Mouse (Mus musculus) lung, adult 2 months (tissue): ENCODE data around the gene Izumo1. TPM values are rescaled to one million over a fixed set of nuclear protein-coding genes. Genes with fewer than 3 reads are reported as not detected.

Source experiments
- DNase-seq: peaks from one replicate; pipeline ENCODE4 v3.0.0; 2022
- H3K4me1 ChIP-seq: fragments of 200-500 bp; 2 replicates; pipeline ENCODE4 v1.6.1; 2011; ENCODE audit warnings: low read length; ENCODE audit not compliant: control insufficient read depth, insufficient read depth
- H3K4me3 ChIP-seq: fragments of 200-500 bp; replicated peaks from 2 replicates; pipeline ENCODE3; 2011; ENCODE audit warnings: low read depth, mild to moderate bottlenecking, control low read depth, low read length; ENCODE audit errors: extremely low read depth
- CTCF ChIP-seq: fragments of 200-500 bp; IDR thresholded peaks from 2 replicates; pipeline ENCODE4 v1.5.1; 2011; ENCODE audit warnings: mild to moderate bottlenecking, low read length, control low read depth; ENCODE audit not compliant: insufficient read depth
- POLR2A ChIP-seq: fragments of 200-500 bp; IDR thresholded peaks from 2 replicates; pipeline ENCODE4 v1.6.1; 2011; ENCODE audit warnings: low read depth, mild to moderate bottlenecking, control low read depth, low read length, borderline replicate concordance; ENCODE audit errors: extremely low read depth
- WGBS: fragments of 180-500 bp; shearing (Covaris S2); methylation state at CpG from one replicate; pipeline ENCODE4 v1.1.7; 2018; 5-methylcytosine and 5-hydroxymethylcytosine counted together
- polyA plus RNA-seq: library from polyadenylated mRNA; depleted of rRNA; stranded (reverse); fragments of >200 nt; gene quantifications from 2 replicates; pipeline ENCODE4 v1.2.3, GENCODE M21; 2012

Gene Izumo1
- polyA plus RNA-seq, 1 experiment = 1.7 TPM

- DNase-seq = no peak
- Histone ChIP-seq H3K4me3 (no peak overlapping the region), H3K4me1 (peaks cover 14% of the 10 kb centered on the region)
- TF ChIP-seq POLR2A (no peak), CTCF (no peak)
- 63% methylated on average over 19 of the region's 19 CpGs for WGBS
Observed at GRCm38 (mm10) chr7:45640191-45640957, 18.8 kb downstream of the Izumo1 start.

- H3K4me3 ChIP-seq = peak overlapping the region; percentile 35
- no peak for TF ChIP-seq POLR2A
- no peak for TF ChIP-seq CTCF
- peaks cover 12% of the 10 kb centered on the region for H3K4me1 ChIP-seq
- DNase-seq = no peak
- 23% methylated on average over 17 of the region's 17 CpGs for WGBS
Observed at GRCm38 (mm10) chr7:45641391-45642040, 19.9 kb downstream of the Izumo1 start.

- Histone ChIP-seq H3K4me3 (no peak overlapping the region), H3K4me1 (peaks cover 12% of the 10 kb centered on the region)
- 42% methylated on average over 5 of the region's 5 CpGs for WGBS
- TF ChIP-seq POLR2A (no peak), CTCF (no peak)
- DNase-seq = no peak
Observed at GRCm38 (mm10) chr7:45642083-45642482, 20.5 kb downstream of the Izumo1 start.

GRCm38 (mm10) chr7:45642503-45643255 is 21.1 kb downstream of the Izumo1 start:
- TF ChIP-seq CTCF (no peak), POLR2A (no peak)
- DNase-seq = no peak
- Histone ChIP-seq H3K4me1 (peaks cover 12% of the 10 kb centered on the region), H3K4me3 (no peak overlapping the region)
- 50% methylated on average over 16 of the region's 16 CpGs for WGBS

DNA sequence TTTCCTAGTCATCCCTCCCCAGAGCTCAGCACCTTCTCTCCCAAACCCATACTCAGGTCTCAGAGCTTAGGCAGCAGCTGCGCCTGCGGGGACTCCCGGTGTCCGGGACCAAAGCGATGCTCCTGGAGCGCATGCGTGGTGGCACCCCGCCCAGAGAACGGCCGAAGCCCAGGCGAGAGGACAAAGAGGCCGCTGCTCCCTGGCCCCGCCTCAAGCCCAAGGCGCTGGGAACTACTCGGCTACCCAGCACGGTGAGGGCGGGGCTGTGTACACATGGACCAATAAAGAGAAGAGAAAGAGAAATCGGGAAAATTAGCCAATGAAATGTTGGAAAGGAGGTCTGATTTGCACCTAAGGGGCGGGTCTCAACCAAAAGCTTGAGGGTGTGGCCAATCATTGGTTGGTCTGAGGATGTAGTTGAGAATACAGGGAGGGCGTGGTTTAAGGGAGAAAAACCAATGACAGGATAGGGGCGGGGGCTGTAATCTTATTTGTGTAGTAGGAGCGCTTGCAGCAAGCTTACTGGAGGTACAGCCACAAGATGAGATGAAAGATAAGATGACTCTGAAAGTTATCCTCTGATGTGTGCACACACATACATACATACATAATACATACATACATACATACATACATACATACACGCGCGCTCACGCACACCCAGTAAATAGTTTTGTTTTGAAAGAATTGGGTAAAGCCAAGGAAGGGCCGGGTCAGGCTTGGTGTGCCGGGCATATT is 22.0 kb downstream of the Izumo1 start:
- peaks cover 12% of the 10 kb centered on the region for H3K4me1 ChIP-seq
- WGBS = 21% methylated on average over 28 of the region's 28 CpGs
- peak; percentile 76 for DNase-seq
- H3K4me3 ChIP-seq = peak overlapping the region; percentile 29
- TF ChIP-seq POLR2A (peak; percentile 49; the same call in 1 of the 2 replicates), CTCF (no peak)

DNA sequence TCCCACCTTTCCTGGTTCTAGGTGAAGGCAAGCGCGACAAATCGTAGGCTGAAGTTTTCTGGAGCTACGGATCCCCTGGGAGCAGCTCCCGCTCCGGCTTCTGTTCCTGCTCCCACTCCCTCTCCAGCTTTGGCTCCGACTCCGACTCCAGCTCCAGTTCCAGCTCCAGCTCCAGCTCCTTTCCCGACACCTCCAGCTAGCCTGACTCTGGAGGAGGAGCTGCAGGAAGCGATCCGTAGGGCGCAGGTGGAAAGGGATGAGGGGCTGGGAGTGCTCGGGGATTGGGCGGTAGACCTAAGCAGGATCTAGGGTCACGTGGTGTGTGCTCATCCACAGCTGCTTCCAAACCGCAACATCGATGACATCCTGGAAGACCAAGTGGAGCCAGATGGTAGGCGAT is 22.6 kb downstream of the Izumo1 start:
- no peak for DNase-seq
- TF ChIP-seq POLR2A = no peak
- no peak for TF ChIP-seq CTCF
- Histone ChIP-seq H3K4me1 (peaks cover 12% of the 10 kb centered on the region), H3K4me3 (no peak overlapping the region)
- 43% methylated on average over 18 of the region's 18 CpGs for WGBS

- H3K4me3 ChIP-seq = no peak overlapping the region
- TF ChIP-seq POLR2A = no peak
- TF ChIP-seq CTCF = no peak
- peaks cover 12% of the 10 kb centered on the region for H3K4me1 ChIP-seq
- 86% methylated on average over 6 of the region's 6 CpGs for WGBS
- no peak for DNase-seq
Observed at GRCm38 (mm10) chr7:45644872-45645590, 23.4 kb downstream of the Izumo1 start.

DNA sequence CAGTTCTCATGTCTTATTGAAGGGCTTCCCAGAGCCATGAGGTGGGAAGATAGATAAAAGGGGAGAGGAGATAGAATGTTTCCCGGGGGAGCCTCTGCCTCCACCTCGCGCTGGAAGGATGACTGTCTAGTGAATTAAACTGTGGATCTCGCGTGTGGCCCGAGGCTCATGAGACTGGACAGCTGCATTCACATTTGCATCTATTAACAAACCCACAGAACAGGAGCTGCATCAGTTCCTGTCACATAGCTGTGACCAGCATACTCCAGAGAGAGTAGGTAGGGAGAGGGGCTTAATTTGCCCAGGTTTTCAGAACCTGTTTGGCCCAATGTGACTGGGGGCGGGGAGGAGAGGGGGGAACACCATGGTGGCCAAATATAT is 24.0 kb downstream of the Izumo1 start:
- DNase-seq = no peak
- Histone ChIP-seq H3K4me1 (peaks cover 12% of the 10 kb centered on the region), H3K4me3 (no peak overlapping the region)
- TF ChIP-seq CTCF = no peak
- WGBS = 84% methylated on average over 7 of the region's 7 CpGs
